Mouse (Mus musculus): ENCODE results near the gene Gtf3c5. TPM values are rescaled to one million over a fixed set of nuclear protein-coding genes. Genes with fewer than 3 reads are reported as not detected.

The Gtf3c5 gene
- polyA plus RNA-seq, 1 experiment from 2014 or later, result 56.7 TPM

GRCm38 (mm10) chr2:28607341-28608165, 24.0 kb upstream of the Gtf3c5 start:
- H3K9ac ChIP-seq (replicated peaks), result no peak overlapping the region
- H3K27me3 ChIP-seq, result 0 out of 2 replicates have a peak, but pooled peaks cover 3% of the 10 kb centered on the region
- H3K4me2 ChIP-seq, result no peak overlapping the region
- no peak overlapping the region for H3K4me3 ChIP-seq (replicated peaks)
- WGBS, result 39% methylated on average over 10 of the region's 10 CpGs
- H3K36me3 ChIP-seq, result no peaks in the 10 kb centered on the region
- no peak overlapping the region for H3K27ac ChIP-seq
- no peaks in the 10 kb centered on the region for H3K9me3 ChIP-seq
- ATAC-seq (ENCODE audit: insufficient number of reproducible peaks, insufficient read depth, low FRiP score, low TSS enrichment, low read depth), result no peak
- peaks cover 8% of the 10 kb centered on the region for H3K4me1 ChIP-seq (replicated peaks)

- Histone ChIP-seq H3K27ac (no peak overlapping the region), H3K9ac (replicated peaks) (no peak overlapping the region), H3K4me1 (replicated peaks) (peaks cover 8% of the 10 kb centered on the region), H3K27me3 (0 out of 2 replicates have a peak, but pooled peaks cover 3% of the 10 kb centered on the region), H3K9me3 (no peaks in the 10 kb centered on the region), H3K36me3 (no peaks in the 10 kb centered on the region), H3K4me2 (no peak overlapping the region), H3K4me3 (replicated peaks) (no peak overlapping the region)
- ATAC-seq (ENCODE audit: insufficient number of reproducible peaks, insufficient read depth, low FRiP score, low TSS enrichment, low read depth), result no peak
- 65% methylated on average over 8 of the region's 8 CpGs for WGBS
These were observed 23.2 kb upstream of the Gtf3c5 start for GRCm38 (mm10) chr2:28606601-28607340.

GRCm38 (mm10) chr2:28605789-28606541, 22.4 kb upstream of the Gtf3c5 start:
- peaks cover 8% of the 10 kb centered on the region for H3K4me1 ChIP-seq (replicated peaks)
- ATAC-seq (ENCODE audit: insufficient number of reproducible peaks, insufficient read depth, low FRiP score, low TSS enrichment, low read depth), result no peak
- H3K9me3 ChIP-seq, result no peaks in the 10 kb centered on the region
- H3K27me3 ChIP-seq, result 0 out of 2 replicates have a peak, but pooled peaks cover 3% of the 10 kb centered on the region
- no peak overlapping the region for H3K4me3 ChIP-seq (replicated peaks)
- no peaks in the 10 kb centered on the region for H3K36me3 ChIP-seq
- H3K9ac ChIP-seq (replicated peaks), result no peak overlapping the region
- 62% methylated on average over 14 of the region's 14 CpGs for WGBS
- no peak overlapping the region for H3K27ac ChIP-seq
- H3K4me2 ChIP-seq, result no peak overlapping the region

GRCm38 (mm10) chr2:28603542-28603941, 20.0 kb upstream of the Gtf3c5 start:
- Histone ChIP-seq H3K4me3 (replicated peaks) (no peak overlapping the region), H3K9me3 (no peaks in the 10 kb centered on the region), H3K9ac (replicated peaks) (no peak overlapping the region), H3K27ac (no peak overlapping the region), H3K36me3 (no peaks in the 10 kb centered on the region), H3K4me1 (replicated peaks) (peaks cover 9% of the 10 kb centered on the region), H3K4me2 (no peak overlapping the region), H3K27me3 (0 out of 2 replicates have a peak, but pooled peaks cover 3% of the 10 kb centered on the region)
- WGBS, result 90% methylated on average over 5 of the region's 5 CpGs
- ATAC-seq (ENCODE audit: insufficient number of reproducible peaks, insufficient read depth, low FRiP score, low TSS enrichment, low read depth), result no peak

- H3K4me2 ChIP-seq, result no peak overlapping the region
- no peak overlapping the region for H3K4me3 ChIP-seq (replicated peaks)
- 0 out of 2 replicates have a peak, but pooled peaks cover 2% of the 10 kb centered on the region for H3K9me3 ChIP-seq
- H3K9ac ChIP-seq (replicated peaks), result no peak overlapping the region
- H3K36me3 ChIP-seq, result no peaks in the 10 kb centered on the region
- ATAC-seq (ENCODE audit: insufficient number of reproducible peaks, insufficient read depth, low FRiP score, low TSS enrichment, low read depth), result no peak
- WGBS, result 59% methylated on average over 12 of the region's 12 CpGs
- 0 out of 2 replicates have a peak, but pooled peaks cover 3% of the 10 kb centered on the region for H3K27me3 ChIP-seq
- H3K4me1 ChIP-seq (replicated peaks), result peaks cover 10% of the 10 kb centered on the region
- H3K27ac ChIP-seq, result 0 out of 2 replicates have a peak overlapping the region, but pooled peaks have one; percentile 8
These were observed 18.4 kb upstream of the Gtf3c5 start for GRCm38 (mm10) chr2:28601720-28602590.

GRCm38 (mm10) chr2:28599569-28599900, 16.0 kb upstream of the Gtf3c5 start:
- 77% methylated on average over 6 of the region's 6 CpGs for WGBS
- Histone ChIP-seq H3K4me1 (replicated peaks) (peaks cover 6% of the 10 kb centered on the region), H3K4me2 (no peak overlapping the region), H3K27ac (no peak overlapping the region), H3K36me3 (no peaks in the 10 kb centered on the region), H3K27me3 (peaks cover 4% of the 10 kb centered on the region; the same call in 1 of the 2 replicates), H3K9ac (replicated peaks) (no peak overlapping the region), H3K4me3 (replicated peaks) (no peak overlapping the region), H3K9me3 (0 out of 2 replicates have a peak, but pooled peaks cover 3% of the 10 kb centered on the region)
- ATAC-seq (ENCODE audit: insufficient number of reproducible peaks, insufficient read depth, low FRiP score, low TSS enrichment, low read depth), result no peak

- no peak for ATAC-seq (ENCODE audit: insufficient number of reproducible peaks, insufficient read depth, low FRiP score, low TSS enrichment, low read depth)
- Histone ChIP-seq H3K9ac (replicated peaks) (0 out of 2 replicates have a peak overlapping the region, but pooled peaks have one; percentile 19), H3K4me2 (no peak overlapping the region), H3K9me3 (0 out of 2 replicates have a peak, but pooled peaks cover 3% of the 10 kb centered on the region), H3K4me3 (replicated peaks) (no peak overlapping the region), H3K27ac (no peak overlapping the region), H3K36me3 (no peaks in the 10 kb centered on the region), H3K4me1 (replicated peaks) (peaks cover 6% of the 10 kb centered on the region), H3K27me3 (peaks cover 10% of the 10 kb centered on the region; the same call in 1 of the 2 replicates)
- WGBS, result 66% methylated on average over 12 of the region's 12 CpGs
These were observed 15.4 kb upstream of the Gtf3c5 start for GRCm38 (mm10) chr2:28598692-28599568.

GRCm38 (mm10) chr2:28597733-28598547, 14.4 kb upstream of the Gtf3c5 start:
- peak; percentile 66; the same call in 1 of the 2 replicates for ATAC-seq (ENCODE audit: insufficient number of reproducible peaks, insufficient read depth, low FRiP score, low TSS enrichment, low read depth)
- H3K9ac ChIP-seq (replicated peaks), result 0 out of 2 replicates have a peak overlapping the region, but pooled peaks have one; percentile 37
- peaks cover 19% of the 10 kb centered on the region; the same call in 1 of the 2 replicates for H3K27me3 ChIP-seq
- no peaks in the 10 kb centered on the region for H3K36me3 ChIP-seq
- H3K9me3 ChIP-seq, result 0 out of 2 replicates have a peak, but pooled peaks cover 3% of the 10 kb centered on the region
- no peak overlapping the region for H3K4me2 ChIP-seq
- peaks cover 6% of the 10 kb centered on the region for H3K4me1 ChIP-seq (replicated peaks)
- H3K27ac ChIP-seq, result no peak overlapping the region
- WGBS, result 78% methylated on average over 7 of the region's 7 CpGs
- no peak overlapping the region for H3K4me3 ChIP-seq (replicated peaks)

GRCm38 (mm10) chr2:28596998-28597397, 13.4 kb upstream of the Gtf3c5 start:
- peaks cover 6% of the 10 kb centered on the region for H3K4me1 ChIP-seq (replicated peaks)

More at GRCm38 (mm10) chr2:28596998-28597397, 13.4 kb upstream of the Gtf3c5 start:
- H3K27me3 ChIP-seq, result peaks cover 27% of the 10 kb centered on the region; the same call in 1 of the 2 replicates
- ATAC-seq (ENCODE audit: insufficient number of reproducible peaks, insufficient read depth, low FRiP score, low TSS enrichment, low read depth), result no peak
- no peak overlapping the region for H3K4me3 ChIP-seq (replicated peaks)
- no peak overlapping the region for H3K27ac ChIP-seq
- WGBS, result 89% methylated on average over 7 of the region's 7 CpGs
- 0 out of 2 replicates have a peak, but pooled peaks cover 3% of the 10 kb centered on the region for H3K9me3 ChIP-seq
- no peak overlapping the region for H3K4me2 ChIP-seq
- H3K9ac ChIP-seq (replicated peaks), result no peak overlapping the region
- no peaks in the 10 kb centered on the region for H3K36me3 ChIP-seq

All from limb, embryonic 12.5 days (tissue).